Mouse (Mus musculus) MEL (cell line): Measurements from ENCODE around the gene Gm11992. TPM values are rescaled to one million over a fixed set of nuclear protein-coding genes. Genes with fewer than 3 reads are reported as not detected.
A peak's percentile ranks its signal among the peaks of the same experiment; 100 is the strongest.

Experiments used
- DNase-seq: peaks from one replicate; pipeline ENCODE4 v3.0.0; 2011; ENCODE audit warnings: low read depth, low spot score
- H3K27ac ChIP-seq: 2 replicates; pipeline ENCODE4 v1.5.1; 2012; ENCODE audit warnings: low read depth, mild to moderate bottlenecking, control low read depth, low read length, moderate library complexity; ENCODE audit not compliant: control insufficient read depth
- H3K27me3 ChIP-seq, 2 experiments: fragments of 150-350 bp in 1 of 2; sonication (generic) in 1 of 2; 2 replicates each; pipeline ENCODE4 v1.6.1; 2012; ENCODE audit warnings: low read length in 2 of 2, mild to moderate bottlenecking in 2 of 2, improper control_type of control experiment in 1 of 2, moderate library complexity in 1 of 2; ENCODE audit not compliant: insufficient read depth in 2 of 2, control insufficient read depth in 1 of 2
- H3K36me3 ChIP-seq, 2 experiments: 2 replicates each; pipeline ENCODE4 v1.6.1; 2012 to 2014; ENCODE audit warnings: low read length in 2 of 2, improper control_type of control experiment in 1 of 2, inconsistent platforms in 1 of 2, mild to moderate bottlenecking in 1 of 2; ENCODE audit not compliant: insufficient read depth in 2 of 2, control insufficient read depth in 1 of 2
- H3K4me1 ChIP-seq, 2 experiments: fragments of 150-350 bp in 1 of 2; sonication (generic) in 1 of 2; 2 replicates each; pipeline ENCODE4 v1.6.1; 2012; ENCODE audit warnings: low read length in 2 of 2, improper control_type of control experiment in 1 of 2, mild to moderate bottlenecking in 1 of 2; ENCODE audit not compliant: insufficient read depth in 2 of 2, control insufficient read depth in 1 of 2
- H3K4me3 ChIP-seq, 2 experiments: fragments of 150-350 bp in 1 of 2; sonication (generic) in 1 of 2; 2 replicates each; pipeline ENCODE4 v1.5.1; 2012; ENCODE audit warnings: low read depth in 2 of 2, low read length in 2 of 2, mild to moderate bottlenecking in 2 of 2, moderate library complexity in 2 of 2, control low read depth in 1 of 2, improper control_type of control experiment in 1 of 2; ENCODE audit not compliant: control insufficient read depth in 1 of 2, insufficient read depth in 1 of 2
- H3K79me2 ChIP-seq: 2 replicates; pipeline ENCODE4 v1.6.1; 2012; ENCODE audit warnings: mild to moderate bottlenecking, low read length, moderate library complexity; ENCODE audit not compliant: control insufficient read depth, poor library complexity, insufficient read depth
- H3K9ac ChIP-seq: 2 replicates; pipeline ENCODE4 v1.6.1; 2012; ENCODE audit warnings: low read depth, mild to moderate bottlenecking, control low read depth, low read length, moderate library complexity; ENCODE audit not compliant: control insufficient read depth, poor library complexity, severe bottlenecking
- H3K9me3 ChIP-seq: fragments of 150-350 bp; sonication (generic); replicated peaks from 2 replicates; pipeline ENCODE4 v1.6.1; 2012; ENCODE audit warnings: mild to moderate bottlenecking, low read length, improper control_type of control experiment, moderate library complexity; ENCODE audit not compliant: insufficient read depth
- BHLHE40 ChIP-seq: IDR thresholded peaks from 2 replicates; pipeline ENCODE4 v1.6.1; 2012; ENCODE audit warnings: low read depth, mild to moderate bottlenecking, inconsistent platforms, low read length, improper control_type of control experiment, borderline replicate concordance
- CHD2 ChIP-seq: IDR thresholded peaks from 2 replicates; pipeline ENCODE4 v1.6.1; 2011; ENCODE audit warnings: low read length, improper control_type of control experiment
- E2F4 ChIP-seq: IDR thresholded peaks from 2 replicates; pipeline ENCODE4 v1.6.1; 2011; ENCODE audit warnings: low read depth, low read length, improper control_type of control experiment, borderline replicate concordance
- ETS1 ChIP-seq: IDR thresholded peaks from 2 replicates; pipeline ENCODE4 v1.6.1; 2012; ENCODE audit warnings: low read depth, mild to moderate bottlenecking, inconsistent platforms, low read length, improper control_type of control experiment, moderate library complexity
- GABPA ChIP-seq: IDR thresholded peaks from 2 replicates; pipeline ENCODE4 v1.6.1; 2012; ENCODE audit warnings: low read depth, mild to moderate bottlenecking, inconsistent platforms, low read length, improper control_type of control experiment, moderate library complexity
- HCFC1 ChIP-seq: IDR thresholded peaks from 2 replicates; pipeline ENCODE4 v1.6.1; 2012; ENCODE audit warnings: low read depth, mild to moderate bottlenecking, inconsistent platforms, low read length, improper control_type of control experiment, moderate library complexity
- MAX ChIP-seq: IDR thresholded peaks from 2 replicates; pipeline ENCODE4 v1.6.1; 2011; ENCODE audit warnings: low read length, improper control_type of control experiment
- MAZ ChIP-seq: IDR thresholded peaks from 2 replicates; pipeline ENCODE4 v1.6.1; 2012; ENCODE audit warnings: low read depth, mild to moderate bottlenecking, inconsistent platforms, low read length, improper control_type of control experiment
- MXI1 ChIP-seq: IDR thresholded peaks from 2 replicates; pipeline ENCODE4 v1.6.1; 2011; ENCODE audit warnings: mild to moderate bottlenecking, low read depth, low read length, improper control_type of control experiment
- POLR2A ChIP-seq, 2 experiments: IDR thresholded peaks; 2 replicates each; pipeline ENCODE4 v1.6.1; 2011 to 2012; ENCODE audit warnings: low read length in 2 of 2, mild to moderate bottlenecking in 2 of 2, control low read depth in 1 of 2, improper control_type of control experiment in 1 of 2, low read depth in 1 of 2, moderate library complexity in 1 of 2; ENCODE audit not compliant: control insufficient read depth in 1 of 2, insufficient read depth in 1 of 2, poor library complexity in 1 of 2
- POLR2AphosphoS5 ChIP-seq: IDR thresholded peaks from 2 replicates; pipeline ENCODE4 v1.6.1; 2012; ENCODE audit warnings: low read depth, borderline replicate concordance, mild to moderate bottlenecking, inconsistent platforms, low read length, moderate library complexity, mixed read lengths
- RAD21 ChIP-seq: IDR thresholded peaks from 2 replicates; pipeline ENCODE4 v1.6.1; 2011; ENCODE audit warnings: mild to moderate bottlenecking, low read depth, low read length, improper control_type of control experiment
- SIN3A ChIP-seq: IDR thresholded peaks from 2 replicates; pipeline ENCODE4 v1.6.1; 2012; ENCODE audit warnings: low read length, improper control_type of control experiment, inconsistent platforms
- TBP ChIP-seq: IDR thresholded peaks from 2 replicates; pipeline ENCODE4 v1.8.0; 2011; ENCODE audit warnings: low read depth, low read length, improper control_type of control experiment
- TCF12 ChIP-seq: IDR thresholded peaks from 2 replicates; pipeline ENCODE4 v1.6.1; 2014; ENCODE audit warnings: low read depth, mild to moderate bottlenecking, inconsistent platforms, low read length, improper control_type of control experiment, moderate library complexity
- USF1 ChIP-seq: IDR thresholded peaks from 2 replicates; pipeline ENCODE4 v1.6.1; 2014; ENCODE audit warnings: low read depth, mild to moderate bottlenecking, inconsistent platforms, low read length, improper control_type of control experiment, moderate library complexity
- ZKSCAN1 ChIP-seq: IDR thresholded peaks from 2 replicates; pipeline ENCODE4 v1.6.1; 2012; ENCODE audit warnings: low read depth, mild to moderate bottlenecking, inconsistent platforms, low read length, improper control_type of control experiment, moderate library complexity
- ZNF384 ChIP-seq: IDR thresholded peaks from 2 replicates; pipeline ENCODE4 v1.6.1; 2012; ENCODE audit warnings: low read depth, mild to moderate bottlenecking, inconsistent platforms, low read length, improper control_type of control experiment
- polyA plus RNA-seq, 2 experiments: library from polyadenylated mRNA; stranded (reverse) in 1 of 2; unstranded in 1 of 2; fragments of >175 nt in 1 of 2; fragments of >200 nt in 1 of 2; gene quantifications; 2 replicates each; pipeline versions ENCODE4 v1.2.1 to v1.2.4; 2012; ENCODE audit warnings: low replicate concordance in 2 of 2, low read depth in 1 of 2; ENCODE audit not compliant: insufficient read length in 2 of 2, insufficient read depth in 1 of 2, missing spikeins in 1 of 2
- total RNA-seq: library from RNA; depleted of rRNA; stranded (reverse); fragments of 300-350 nt; gene quantifications from 2 replicates; pipeline ENCODE4 v1.2.3, GENCODE M21; 2012; rRNA removed

The Gm11992 gene
- total RNA-seq (not detected in 2 replicates), polyA plus RNA-seq (not detected)

DNA sequence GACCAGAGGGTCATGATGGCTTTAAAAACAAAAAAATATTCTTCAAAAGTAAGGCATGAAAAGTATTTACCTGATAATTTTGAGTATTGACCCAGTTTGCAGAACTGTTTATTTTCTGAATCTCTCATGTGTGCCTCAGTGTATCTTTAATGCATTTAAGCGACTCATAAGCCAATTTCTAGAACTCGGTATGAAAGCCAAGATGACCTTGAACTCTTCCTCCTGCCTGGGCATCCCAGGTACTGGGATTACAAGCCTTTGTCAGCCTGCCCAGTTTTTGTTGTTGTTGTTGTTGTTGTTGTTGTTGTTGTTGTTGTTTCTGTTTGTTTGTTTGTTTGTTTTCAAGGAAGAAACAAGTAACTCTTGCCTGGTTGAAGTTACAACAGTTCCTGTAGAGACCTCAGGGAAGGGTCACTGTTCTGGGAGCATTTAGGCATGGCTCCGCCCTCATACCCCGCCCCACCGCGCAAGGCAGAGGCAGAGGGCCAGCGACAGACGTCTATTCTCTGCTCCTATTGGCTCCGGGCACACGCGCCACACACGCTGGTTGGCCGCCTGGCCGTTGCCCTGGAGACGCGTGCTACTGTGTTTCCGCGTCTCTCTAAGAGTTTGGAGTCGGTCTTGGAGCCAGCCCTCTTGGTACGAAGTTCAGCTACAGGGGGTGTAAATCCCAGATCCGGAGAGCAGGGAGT lies at the start of gene Gm11992:
Gene Gm11992 (plus strand): TSS at position 584 of the 692 bp plus-strand sequence.
- H3K27me3 ChIP-seq: no peaks in the 10 kb centered on the region; a peak in 2 of 4 replicates
- no peak within 1 kb of the TSS for H3K9ac ChIP-seq
- no peak within 1 kb of the TSS for H3K27ac ChIP-seq
- no peak within 1 kb of the TSS for H3K4me3 ChIP-seq
- DNase-seq: no peak
- TF ChIP-seq GABPA: no peak
- no peaks in the 10 kb centered on the region for H3K36me3 ChIP-seq
- no peaks in the 10 kb centered on the region for H3K79me2 ChIP-seq
- no peaks in the 10 kb centered on the region for H3K9me3 ChIP-seq
- no peaks in the 10 kb centered on the region for H3K4me1 ChIP-seq

DNA sequence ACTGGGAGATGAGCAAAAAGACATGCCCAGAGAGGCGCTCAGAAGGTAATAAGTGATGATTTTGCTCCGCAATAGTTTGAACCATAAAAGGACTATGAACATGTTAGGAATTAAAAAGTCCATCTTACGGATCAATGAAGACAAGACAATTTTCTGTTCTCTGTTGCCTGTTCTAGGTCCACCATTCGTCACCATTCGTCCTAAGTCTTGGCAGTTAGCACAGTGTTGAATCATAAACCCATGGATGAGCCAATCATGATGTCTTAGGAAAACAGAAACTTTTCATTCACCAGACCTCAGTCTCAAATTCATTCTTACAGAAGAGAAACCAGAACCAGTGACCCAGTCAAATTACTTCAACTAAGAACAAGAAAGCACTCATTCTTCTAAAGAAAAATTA lies 39.6 kb upstream of the Gm11992 start:
- H3K27me3 ChIP-seq: no peaks in the 10 kb centered on the region
- H3K4me1 ChIP-seq: peaks cover 5 to 9% of the 10 kb centered on the region in 2 experiments; a peak in 3 of 4 replicates
- no peaks in the 10 kb centered on the region for H3K9me3 ChIP-seq
- no peak overlapping the region for H3K4me3 ChIP-seq
- H3K27ac ChIP-seq: no peak overlapping the region
- H3K36me3 ChIP-seq: peaks cover 20 to 21% of the 10 kb centered on the region in 2 experiments
- no peak overlapping the region for H3K9ac ChIP-seq
- H3K79me2 ChIP-seq: peaks cover 21% of the 10 kb centered on the region
- DNase-seq: no peak
- TF ChIP-seq GABPA (no peak), BHLHE40 (no peak)

DNA sequence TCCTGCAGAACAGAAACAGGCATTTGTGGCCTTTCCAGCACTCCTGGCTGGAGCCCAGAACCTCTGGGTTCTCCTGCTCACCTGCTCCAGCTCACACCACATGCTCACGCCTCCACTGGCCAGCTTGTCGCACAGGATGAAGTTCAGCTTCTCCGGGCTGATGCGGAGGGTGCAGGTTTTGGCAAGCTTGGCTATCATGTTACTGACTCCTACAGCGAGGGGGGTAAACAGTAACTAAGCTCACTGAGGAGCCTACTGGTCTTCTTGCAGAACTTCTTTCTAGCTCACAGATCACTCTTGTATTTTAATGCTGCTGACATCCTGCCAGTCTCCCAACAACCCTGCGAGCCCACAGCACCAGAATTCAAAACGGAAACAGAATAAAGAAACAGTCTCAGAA lies 38.0 kb upstream of the Gm11992 start:
- H3K79me2 ChIP-seq: peaks cover 21% of the 10 kb centered on the region
- no peaks in the 10 kb centered on the region; a peak in 1 of 4 replicates for H3K27me3 ChIP-seq
- peak overlapping the region; percentile 76 to 87 for H3K4me3 ChIP-seq
- H3K4me1 ChIP-seq: peaks cover 5 to 9% of the 10 kb centered on the region in 2 experiments; a peak in 3 of 4 replicates
- peak; percentile 83 for DNase-seq
- TF ChIP-seq ETS1 (no peak), MXI1 (0 out of 2 replicates have a peak, but pooled peaks have one; percentile 17)
- H3K27ac ChIP-seq: peak overlapping the region; percentile 86
- H3K9ac ChIP-seq: peak overlapping the region; percentile 86
- peaks cover 12 to 20% of the 10 kb centered on the region in 2 experiments for H3K36me3 ChIP-seq
- H3K9me3 ChIP-seq: no peaks in the 10 kb centered on the region

DNA sequence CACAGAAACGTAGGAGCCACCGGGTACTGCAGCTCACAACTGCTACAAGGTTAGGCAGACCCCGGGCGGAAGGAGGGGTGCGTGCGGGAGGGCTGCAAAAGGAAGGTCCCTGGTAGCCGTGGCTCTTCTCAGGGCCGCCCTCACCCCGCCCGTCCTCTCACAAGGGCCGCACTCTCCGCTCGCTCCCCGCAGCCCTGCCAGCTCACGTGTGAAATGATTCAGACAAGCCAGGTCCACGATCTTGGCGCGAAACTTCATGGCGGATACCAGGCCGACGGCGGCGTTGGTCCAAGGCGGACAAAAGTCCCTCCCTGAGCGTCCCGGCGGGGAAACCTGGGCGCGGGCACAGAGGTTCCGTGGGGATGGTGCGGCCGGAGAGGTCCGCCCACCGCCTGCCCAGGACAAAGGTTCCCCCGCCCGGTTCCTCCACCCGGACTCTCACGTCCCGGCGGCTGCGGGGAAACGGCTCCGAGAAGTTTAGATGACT lies 37.5 kb upstream of the Gm11992 start, which contains the start of gene Hus1:
Gene Hus1 (minus strand): TSS at position 339 of the 487 bp plus-strand sequence.
- H3K27me3 ChIP-seq: no peaks in the 10 kb centered on the region; a peak in 1 of 4 replicates
- H3K9me3 ChIP-seq: no peaks in the 10 kb centered on the region
- peak; percentile 93 for DNase-seq
- H3K9ac ChIP-seq: peak within 1 kb of the TSS; percentile 86
- peak within 1 kb of the TSS; percentile 86 for H3K27ac ChIP-seq
- peaks cover 8 to 20% of the 10 kb centered on the region in 2 experiments for H3K36me3 ChIP-seq
- H3K79me2 ChIP-seq: peaks cover 21% of the 10 kb centered on the region
- peaks cover 5 to 9% of the 10 kb centered on the region in 2 experiments; a peak in 3 of 4 replicates for H3K4me1 ChIP-seq
- peak within 1 kb of the TSS; percentile 76 to 87 for H3K4me3 ChIP-seq
- TF ChIP-seq ZNF384: no peak
- TF ChIP-seq RAD21: no peak
- peak; percentile 90; the same call in 1 of the 2 replicates for TF ChIP-seq E2F4
- peak; percentile 89 for TF ChIP-seq TBP
- no peak for TF ChIP-seq POLR2AphosphoS5
- TF ChIP-seq MAZ: peak; percentile 83; the same call in 1 of the 2 replicates
- peak; percentile 90 for TF ChIP-seq MAX
- no peak for TF ChIP-seq ZKSCAN1
- TF ChIP-seq HCFC1: peak; percentile 91
- no peak for TF ChIP-seq CHD2
- peak; percentile 77; the same call in 1 of the 2 replicates for TF ChIP-seq MXI1
- no peak for TF ChIP-seq USF1
- peak; percentile 86 for TF ChIP-seq SIN3A
- TF ChIP-seq TCF12: peak; percentile 85
- TF ChIP-seq POLR2A (IDR thresholded peaks at IDR 0.05; ENCODE audit: control insufficient read depth in 1 of 2, insufficient read depth in 1 of 2, low read depth in 1 of 2, low read length in 2 of 2, poor library complexity in 1 of 2): peak; percentile 73 to 81
